Mouse (Mus musculus) heart, adult 8-10 months (tissue): ENCODE results near the gene Nr1d1. TPM values are rescaled to one million over a fixed set of nuclear protein-coding genes. Genes with fewer than 3 reads are reported as not detected.
"Not testable (repeated sequence)": the region's sequence is repeated elsewhere in the genome, so short reads cannot be mapped to it uniquely, and the experiment has no call there.

Experiments
- DNase-seq: peaks from one replicate; pipeline ENCODE4 v3.0.0; 2022; ENCODE audit warnings: low spot score
- total RNA-seq, 4 experiments: library from RNA; stranded (reverse); gene quantifications; 2 replicates each; pipeline ENCODE4 v1.2.4; 2022

Gene Nr1d1
- total RNA-seq, 4 experiments from 2014 or later: 81.4 to 121 (median 101) TPM

DNA sequence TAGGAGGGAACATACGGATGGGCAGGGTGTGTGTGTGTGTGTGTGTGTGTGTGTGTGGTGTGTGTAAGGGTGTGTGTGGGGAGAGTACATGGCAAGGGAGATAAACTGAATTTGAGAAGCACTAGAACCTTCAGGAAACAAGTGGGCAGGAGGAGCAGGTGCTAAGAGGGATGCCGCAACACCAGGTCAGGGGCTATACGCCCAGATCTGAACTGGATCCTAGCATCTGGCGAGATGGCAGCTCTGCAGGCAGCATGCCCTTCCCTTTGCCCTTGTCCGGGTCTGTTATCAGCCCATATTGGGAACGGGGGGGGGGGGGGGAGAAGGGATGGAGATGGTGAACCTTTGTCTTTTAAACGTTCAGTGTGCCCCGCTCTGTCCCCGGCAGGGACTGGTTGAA is 36.2 kb downstream of the Nr1d1 start:
- DNase-seq: no peak

DNA sequence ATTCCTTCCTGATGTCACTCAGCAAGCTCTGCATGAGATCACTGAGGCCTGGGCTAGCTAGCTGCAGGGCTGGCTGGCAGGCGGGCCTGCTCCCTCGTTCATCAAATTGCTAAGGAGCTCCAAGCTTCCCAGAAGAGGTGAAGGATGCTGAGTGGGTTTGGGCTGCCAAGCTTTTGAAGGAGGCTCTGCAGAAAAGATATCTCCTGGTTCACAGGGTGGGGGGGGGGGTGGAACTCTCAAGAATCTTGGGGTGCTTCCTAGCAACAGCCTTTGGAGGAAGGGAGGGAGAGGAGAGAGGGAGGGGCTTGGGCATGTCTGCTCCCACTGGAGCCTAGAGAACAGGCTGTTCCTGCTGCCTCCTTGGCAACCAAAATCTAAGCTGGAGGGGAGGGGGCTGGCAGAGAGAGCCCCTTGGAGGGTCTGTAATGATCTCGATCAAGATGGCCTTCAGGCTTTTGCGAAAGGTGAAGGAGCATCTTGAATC is 36.7 kb downstream of the Nr1d1 start:
- no peak for DNase-seq

GRCm38 (mm10) chr11:98737220-98737619 is 37.9 kb downstream of the Nr1d1 start:
- DNase-seq: not testable (repeated sequence)

DNA sequence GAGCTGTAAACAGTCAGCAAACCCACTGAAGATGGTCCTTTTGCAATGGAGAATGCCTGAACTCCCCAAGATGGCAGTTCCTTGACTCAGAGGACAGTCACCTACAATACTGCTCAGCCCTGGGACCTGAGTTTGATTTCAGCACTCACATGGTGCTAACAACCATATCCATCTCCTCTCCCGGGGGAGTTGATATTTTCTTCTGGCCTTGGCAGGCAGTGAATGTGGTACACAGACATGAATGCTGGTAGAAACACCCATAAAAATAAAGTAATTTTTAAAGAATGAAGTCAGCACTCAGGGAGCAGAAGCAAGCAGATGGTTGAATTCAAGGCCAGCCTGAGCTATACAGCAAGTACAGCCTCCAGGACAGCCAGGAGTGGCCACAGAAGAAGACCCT is 39.0 kb downstream of the Nr1d1 start:
- no peak for DNase-seq

DNA sequence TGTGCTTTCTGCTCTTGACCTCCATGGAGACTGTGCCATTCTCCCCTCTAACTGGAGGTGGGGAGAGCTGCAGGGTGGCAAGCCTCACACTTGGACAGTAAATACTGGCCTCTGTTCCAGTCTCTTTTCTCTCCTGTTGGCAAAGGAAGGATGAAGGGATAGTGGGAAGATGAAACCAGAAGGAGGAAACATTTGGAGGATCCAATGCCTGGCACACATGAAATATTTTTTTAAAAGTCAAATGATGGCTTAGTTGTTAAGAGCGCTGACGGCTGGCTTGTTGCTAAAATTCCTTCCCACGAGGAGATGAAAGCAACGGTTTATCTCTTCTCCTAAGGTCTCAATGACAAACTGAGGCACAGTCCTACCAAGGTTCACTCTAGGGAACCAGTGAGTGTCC is 40.0 kb downstream of the Nr1d1 start:
- no peak for DNase-seq

DNA sequence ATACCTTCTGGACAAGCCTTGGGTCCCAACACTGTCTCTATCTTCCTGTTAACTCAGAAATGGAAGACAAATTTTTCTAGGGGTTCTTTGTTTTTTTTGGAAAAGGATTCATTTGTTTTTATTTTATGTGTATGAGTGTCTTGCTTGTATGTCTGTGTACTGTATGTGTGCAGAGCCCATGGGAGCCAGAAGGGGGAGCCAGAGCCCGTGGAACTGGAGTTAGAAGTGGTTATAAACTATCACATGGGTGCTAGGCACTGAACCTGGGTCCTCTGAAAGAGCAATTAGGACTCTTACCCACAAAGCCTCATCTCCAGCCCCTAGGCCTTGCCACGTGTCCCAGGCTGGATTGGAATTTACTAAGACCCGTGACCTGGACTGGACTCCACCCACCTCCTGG is 41.1 kb downstream of the Nr1d1 start:
- DNase-seq: no peak

- no peak for DNase-seq
These were observed 44.0 kb downstream of the Nr1d1 start for GRCm38 (mm10) chr11:98731134-98731533.

GRCm38 (mm10) chr11:98730727-98731126 is 44.4 kb downstream of the Nr1d1 start:
- no peak for DNase-seq

GRCm38 (mm10) chr11:98729119-98729588 is 46.0 kb downstream of the Nr1d1 start, which contains the start of gene Med24:
Med24 (minus strand) TSS chr11:98729435.
- DNase-seq: peak; percentile 95

DNA sequence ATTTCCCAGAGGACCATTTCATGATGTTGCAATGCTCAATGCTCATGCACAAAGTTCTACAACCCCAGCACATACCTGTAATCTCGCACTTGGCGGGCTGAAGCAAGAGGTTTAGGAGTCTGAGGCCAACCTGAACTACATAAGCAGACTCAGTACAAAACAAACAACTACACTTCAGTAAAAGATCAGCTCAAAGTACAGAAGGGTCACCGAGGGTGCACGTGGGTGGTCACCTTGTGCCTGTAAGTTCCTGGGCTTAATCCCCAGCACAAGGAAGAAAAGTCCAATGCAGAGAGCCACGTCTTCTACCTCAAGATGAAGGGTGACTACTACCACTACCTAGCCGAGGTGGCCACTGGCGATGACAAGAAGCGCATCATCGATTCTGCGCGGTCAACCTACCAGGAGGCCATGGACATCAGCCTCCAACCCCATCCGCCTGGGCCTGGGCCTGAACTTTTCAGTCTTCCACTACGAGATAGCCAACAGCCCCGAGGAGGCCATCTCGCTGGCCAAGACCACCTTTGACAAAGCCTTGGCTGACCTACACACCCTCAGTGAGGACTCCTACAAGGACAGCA is 49.1 kb downstream of the Nr1d1 start:
- DNase-seq: no peak

- no peak for DNase-seq
These were observed 52.0 kb downstream of the Nr1d1 start for GRCm38 (mm10) chr11:98723098-98723497.

- DNase-seq: peak; percentile 89
These were observed 53.5 kb downstream of the Nr1d1 start for GRCm38 (mm10) chr11:98721458-98722226.

DNA sequence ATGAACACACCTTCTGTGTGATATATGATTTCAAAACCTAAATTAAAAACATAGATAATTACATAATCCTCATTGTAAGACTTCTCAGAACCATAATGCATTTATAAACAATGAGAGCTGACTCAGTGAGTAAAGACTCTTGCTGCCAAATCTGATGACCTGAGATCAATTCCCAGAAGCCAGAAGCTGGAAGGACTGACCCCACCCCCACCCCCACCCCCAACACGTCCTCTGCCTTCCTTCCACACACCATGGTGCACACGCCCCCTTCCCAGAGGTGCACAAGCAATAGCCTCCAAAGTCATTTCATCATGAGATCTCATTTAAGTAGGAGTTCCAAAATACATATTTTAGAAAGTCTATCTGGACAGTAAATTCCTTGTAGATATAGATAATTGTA is 54.4 kb downstream of the Nr1d1 start:
- no peak for DNase-seq

Other genes starting within 250 kb of the Nr1d1 start
- gene Ikzf3, start 229.3 kb downstream of the Nr1d1 start, total RNA-seq: 1 to 10 TPM in 2 of 4 experiments, under 1 TPM in 2; 0.47 to 1.3 (median 0.86) TPM
- not detected for gene Zpbp2, start 224.2 kb downstream of the Nr1d1 start, total RNA-seq
- gene Ormdl3, start 188.0 kb downstream of the Nr1d1 start, total RNA-seq: 10 to 100 TPM; 39.7 to 46.4 (median 43.1) TPM
- not detected for gene Lrrc3c, start 177.0 kb downstream of the Nr1d1 start, total RNA-seq
- gene Gm12355, start 149.7 kb downstream of the Nr1d1 start, total RNA-seq: 10 to 100 TPM in 1 of 4 experiments, 1 to 10 TPM in 3; 4.8 to 12.3 (median 7.9) TPM
- 1 to 10 TPM; 1.6 to 3.4 (median 2.8) TPM for gene Gsdma3, start 149.0 kb downstream of the Nr1d1 start, total RNA-seq
- under 1 TPM in 1 of 4 experiments, not detected in 3; 0.25 TPM for gene Gsdma2, start 128.6 kb downstream of the Nr1d1 start, total RNA-seq
- under 1 TPM in 2 of 4 experiments, not detected in 2; 0.14 to 0.16 TPM for gene Gsdma, start 111.0 kb downstream of the Nr1d1 start, total RNA-seq
- 100 to 1,000 TPM in 1 of 4 experiments, 10 to 100 TPM in 3; 95.0 to 106 (median 99.1) TPM for gene Psmd3, start 92.8 kb downstream of the Nr1d1 start, total RNA-seq
- gene Csf3, start 74.1 kb downstream of the Nr1d1 start, total RNA-seq: not detected
- gene Med24, start 45.9 kb downstream of the Nr1d1 start, total RNA-seq: 10 to 100 TPM; 44.4 to 49.9 (median 46.8) TPM
- 10 to 100 TPM; 92.5 to 98.4 (median 95.1) TPM for gene Thra, start 34.7 kb downstream of the Nr1d1 start, total RNA-seq
- 10 to 100 TPM; 72.1 to 84.3 (median 78.7) TPM for gene Msl1, start 20.2 kb upstream of the Nr1d1 start, total RNA-seq
- 10 to 100 TPM; 16.0 to 20.9 (median 17.8) TPM for gene Casc3, start 29.6 kb upstream of the Nr1d1 start, total RNA-seq
- 1 to 10 TPM in 1 of 4 experiments, under 1 TPM in 3; 0.38 to 1.1 (median 0.76) TPM for gene Rapgefl1, start 61.5 kb upstream of the Nr1d1 start, total RNA-seq
- gene Wipf2, start 88.3 kb upstream of the Nr1d1 start, total RNA-seq: 10 to 100 TPM in 3 of 4 experiments, 1 to 10 TPM in 1; 9.4 to 12.6 (median 11.5) TPM
- gene Cdc6, start 132.5 kb upstream of the Nr1d1 start, total RNA-seq: under 1 TPM; 0.16 to 0.49 (median 0.25) TPM
- 10 to 100 TPM; 10.8 to 13.5 (median 11.9) TPM for gene Rara, start 152.5 kb upstream of the Nr1d1 start, total RNA-seq
- gene Gjd3, start 207.7 kb upstream of the Nr1d1 start, total RNA-seq: under 1 TPM in 1 of 4 experiments, not detected in 3; 0.44 TPM
- 1 to 10 TPM in 2 of 4 experiments, under 1 TPM in 2; 0.41 to 3.2 (median 0.94) TPM for gene Top2a, start 248.9 kb upstream of the Nr1d1 start, total RNA-seq